10 mouse cellular contexts compared by ENCODE assay signal in genomic region chr14:105313877-105314276, GRCm38 (mm10). TPM values are rescaled to one million over a fixed set of nuclear protein-coding genes. Genes with fewer than 3 reads are reported as not detected.
DNase-seq lines count a peak whose midpoint lies in the region; ATAC-seq and TF ChIP-seq lines count a peak whose summit lies in the region.
"Had no signal": no experiment of that assay in that cellular context is flagged by ENCODE, and none has a peak within 500 bp of the region (broad histone marks: within the 10 kb centered on the region; RNA-seq: fewer than 3 reads in every experiment).

No protein-coding gene starts in this region.

- H3K4me2 ChIP-seq in liver, embryonic 12.5 days = no peak overlapping the region
- H3K4me2 ChIP-seq in forebrain, postnatal 0 days (ENCODE audit: low read depth) = no peak overlapping the region
- H3K4me2 ChIP-seq: embryonic facial prominence, embryonic 15.5 days had no signal

- ATAC-seq in liver, embryonic 12.5 days = no peak
- peak; percentile 66; the same call in 1 of the 2 replicates for ATAC-seq in forebrain, postnatal 0 days

- no peak overlapping the region for H3K27ac ChIP-seq in cerebellum, adult 2 months (ENCODE audit: insufficient read depth, low read length)
- H3K27ac ChIP-seq in liver, adult 2 months (replicated peaks; ENCODE audit: insufficient read depth, low read depth, low read length) = no peak overlapping the region
- no peak overlapping the region for H3K27ac ChIP-seq in liver, embryonic 12.5 days
- no peak overlapping the region for H3K27ac ChIP-seq in forebrain, postnatal 0 days (ENCODE audit: low read depth, low read length)
- H3K27ac ChIP-seq: embryonic facial prominence, embryonic 15.5 days; liver, embryonic 14.5 days had no signal

- WGBS in cerebellum, adult 2 months = 35% methylated on average over 5 of the region's 5 CpGs
- WGBS in liver, adult 2 months = 61% methylated on average over 5 of the region's 5 CpGs
- WGBS in liver, embryonic 12.5 days (ENCODE audit: insufficient replicate concordance) = 44% methylated on average over 5 of the region's 5 CpGs
- 43% methylated on average over 5 of the region's 5 CpGs for WGBS in forebrain, postnatal 0 days

- no peaks in the 10 kb centered on the region for H3K79me2 ChIP-seq in liver, adult 2 months (ENCODE audit: control insufficient read depth, insufficient read depth, low read length)

- H3K9me3 ChIP-seq in liver, embryonic 12.5 days (replicated peaks) = no peaks in the 10 kb centered on the region
- no peaks in the 10 kb centered on the region for H3K9me3 ChIP-seq in forebrain, postnatal 0 days (ENCODE audit: low read length)
- H3K9me3 ChIP-seq: embryonic facial prominence, embryonic 15.5 days had no signal

- no peaks in the 10 kb centered on the region for H3K27me3 ChIP-seq in cerebellum, adult 2 months (ENCODE audit: control insufficient read depth, insufficient read depth, low read length)
- H3K27me3 ChIP-seq in liver, adult 2 months (ENCODE audit: control insufficient read depth, insufficient read depth, low read length) = no peaks in the 10 kb centered on the region
- H3K27me3 ChIP-seq in liver, embryonic 12.5 days (replicated peaks) = no peaks in the 10 kb centered on the region
- no peaks in the 10 kb centered on the region for H3K27me3 ChIP-seq in forebrain, postnatal 0 days (ENCODE audit: insufficient read depth, low read length)
- H3K27me3 ChIP-seq: embryonic facial prominence, embryonic 15.5 days had no signal

- DNase-seq in cerebellum, adult 2 months = peak in 1 of 2 experiments; percentile 25
- DNase-seq in cerebellum, adult 11 months = no peak
- DNase-seq in liver, adult 2 months (ENCODE audit: extremely low read depth, low read depth, low spot score) = peak; percentile 10
- DNase-seq in forebrain, postnatal 0 days = peak; percentile 71
- DNase-seq in kidney, postnatal 36 days = peak; percentile 21 to 42
- DNase-seq in B cell, adult 2 months = no peak
- DNase-seq in right cerebral cortex, postnatal 36 days (ENCODE audit: low spot score in 2 of 2) = no peak

- no peak for TF ChIP-seq POLR2A in cerebellum, adult 2 months (IDR thresholded peaks at IDR 0.05; ENCODE audit: borderline replicate concordance, insufficient read depth, low read length)
- TF ChIP-seq POLR2A in liver, adult 2 months (IDR thresholded peaks at IDR 0.05; ENCODE audit: extremely low read depth, insufficient read depth, low read length) = no peak

- peaks cover 22% of the 10 kb centered on the region for H3K36me3 ChIP-seq in liver, adult 2 months (ENCODE audit: control insufficient read depth, insufficient read depth, low read length)
- H3K36me3 ChIP-seq in liver, embryonic 12.5 days = 0 out of 2 replicates have a peak, but pooled peaks cover 6% of the 10 kb centered on the region
- H3K36me3 ChIP-seq in forebrain, postnatal 0 days (ENCODE audit: insufficient read depth) = peaks cover 11% of the 10 kb centered on the region
- H3K36me3 ChIP-seq: embryonic facial prominence, embryonic 15.5 days had no signal

- TF ChIP-seq CTCF in cerebellum, adult 2 months (IDR thresholded peaks at IDR 0.05; ENCODE audit: borderline replicate concordance, insufficient read depth, low read depth, low read length) = 0 out of 2 replicates have a peak, but pooled peaks have one; percentile 5
- no peak for TF ChIP-seq CTCF in liver, adult 2 months (IDR thresholded peaks at IDR 0.05; ENCODE audit: low read depth, low read length)
- peak; percentile 68 for TF ChIP-seq CTCF in forebrain, postnatal 0 days (IDR thresholded peaks at IDR 0.05; ENCODE audit: low read depth)

- H3K4me3 ChIP-seq in cerebellum, adult 2 months (replicated peaks; ENCODE audit: insufficient read depth, low read depth, low read length) = no peak overlapping the region
- no peak overlapping the region for H3K4me3 ChIP-seq in liver, adult 2 months (ENCODE audit: insufficient read depth, low read depth, low read length)
- H3K4me3 ChIP-seq in liver, embryonic 12.5 days = no peak overlapping the region
- H3K4me3 ChIP-seq in forebrain, postnatal 0 days (ENCODE audit: low read depth, low read length) = no peak overlapping the region
- H3K4me3 ChIP-seq: embryonic facial prominence, embryonic 15.5 days had no signal

- H3K9ac ChIP-seq in liver, adult 2 months (ENCODE audit: low read depth, low read length) = no peak overlapping the region
- no peak overlapping the region for H3K9ac ChIP-seq in liver, embryonic 12.5 days
- no peak overlapping the region for H3K9ac ChIP-seq in forebrain, postnatal 0 days
- H3K9ac ChIP-seq: embryonic facial prominence, embryonic 15.5 days; liver, embryonic 14.5 days had no signal

- H3K4me1 ChIP-seq in cerebellum, adult 2 months (ENCODE audit: control insufficient read depth, insufficient read depth, low read length) = no peaks in the 10 kb centered on the region
- H3K4me1 ChIP-seq in liver, adult 2 months (ENCODE audit: control insufficient read depth, insufficient read depth, low read length) = no peaks in the 10 kb centered on the region
- H3K4me1 ChIP-seq in liver, embryonic 12.5 days = no peaks in the 10 kb centered on the region
- no peaks in the 10 kb centered on the region for H3K4me1 ChIP-seq in forebrain, postnatal 0 days (ENCODE audit: insufficient read depth)
- H3K4me1 ChIP-seq: embryonic facial prominence, embryonic 15.5 days had no signal

RNA-seq across cellular contexts. Expression of gene Ndfip2, which starts 55.5 kb away (rescaled TPM):
- 92.6 and 96.3 TPM in 2 replicates for polyA plus RNA-seq in cerebellum, adult 2 months (2012; rRNA removed)
- 48.1 and 54.2 TPM in 2 replicates for total RNA-seq in liver, adult 2 months (2014; rRNA removed)
- 42.8 and 44.2 TPM in 2 replicates for polyA plus RNA-seq in liver, adult 2 months (2012; rRNA removed)
- polyA plus RNA-seq in liver, embryonic 12.5 days (2016; fragmentation: Nextera tagmentation; extraction: Ambion mirVana) = 26.4 and 27.0 TPM in 2 replicates
- total RNA-seq in forebrain, postnatal 0 days (2014; rRNA removed) = 111 and 126 TPM in 2 replicates
- 86.5 and 97.6 TPM in 2 replicates for polyA plus RNA-seq in forebrain, postnatal 0 days (2015; fragmentation: Nextera tagmentation; extraction: Ambion mirVana)

Comparison
In these comparisons a context has a peak if more than half of its experiments do, and no peak if none do; other contexts are left out.
1. DNase-seq: peak in liver, adult 2 months (single experiment), forebrain, postnatal 0 days (single experiment) and kidney, postnatal 36 days (2 of 2); none in cerebellum, adult 11 months (single experiment), B cell, adult 2 months (0 of 2) and right cerebral cortex, postnatal 36 days (0 of 2).